8 mouse cellular contexts compared by ENCODE assay signal in genomic region chr6:134470857-134471256, GRCm38 (mm10).
A peak's percentile ranks its signal among the peaks of the same experiment; 100 is the strongest.
DNase-seq lines count a peak whose midpoint lies in the region; ATAC-seq and TF ChIP-seq lines count a peak whose summit lies in the region.

No protein-coding gene starts in this region.

- no peak overlapping the region for H3K27ac ChIP-seq in hindbrain, embryonic 15.5 days (replicated peaks)
- H3K27ac ChIP-seq in hindbrain, embryonic 10.5 days: no peak overlapping the region
- no peak overlapping the region for H3K27ac ChIP-seq in intestine, postnatal 0 days (ENCODE audit: low read depth, low read length)
- H3K27ac ChIP-seq in liver, embryonic 16.5 days (ENCODE audit: low read length): no peak overlapping the region

- H3K9ac ChIP-seq in hindbrain, embryonic 15.5 days: no peak overlapping the region
- H3K9ac ChIP-seq in intestine, postnatal 0 days (ENCODE audit: low read depth, low read length): no peak overlapping the region
- H3K9ac ChIP-seq in liver, embryonic 16.5 days (ENCODE audit: low read depth, low read length): no peak overlapping the region

- H3K27me3 ChIP-seq in hindbrain, embryonic 15.5 days: no peaks in the 10 kb centered on the region
- no peaks in the 10 kb centered on the region for H3K27me3 ChIP-seq in hindbrain, embryonic 10.5 days (ENCODE audit: insufficient read depth, poor library complexity, severe bottlenecking)
- no peaks in the 10 kb centered on the region for H3K27me3 ChIP-seq in intestine, postnatal 0 days (replicated peaks; ENCODE audit: control insufficient read depth, insufficient read depth, low read length)
- no peaks in the 10 kb centered on the region for H3K27me3 ChIP-seq in liver, embryonic 16.5 days (ENCODE audit: control insufficient read depth, insufficient read depth, low read depth, low read length)

- no peaks in the 10 kb centered on the region for H3K9me3 ChIP-seq in hindbrain, embryonic 15.5 days
- no peaks in the 10 kb centered on the region for H3K9me3 ChIP-seq in hindbrain, embryonic 10.5 days
- no peaks in the 10 kb centered on the region for H3K9me3 ChIP-seq in intestine, postnatal 0 days (ENCODE audit: control insufficient read depth)
- H3K9me3 ChIP-seq in liver, embryonic 16.5 days (replicated peaks; ENCODE audit: control insufficient read depth, low read length): no peaks in the 10 kb centered on the region

- no peak for DNase-seq in hindbrain, embryonic 10.5 days (ENCODE audit: low spot score)
- DNase-seq in MEL-GATA-1-ER (ENCODE audit: extremely low read depth, low read depth): peak; percentile 89
- peak; percentile 36 to 46 for DNase-seq in spleen, postnatal 36 days (ENCODE audit: low spot score in 2 of 2)
- DNase-seq in natural killer cell, adult 2 months (ENCODE audit: low spot score in 2 of 2): no peak

- H3K4me2 ChIP-seq in hindbrain, embryonic 15.5 days: no peak overlapping the region
- H3K4me2 ChIP-seq in intestine, postnatal 0 days (replicated peaks; ENCODE audit: low read depth): peak overlapping the region; percentile 35
- peak overlapping the region; percentile 27; the same call in 1 of the 2 replicates for H3K4me2 ChIP-seq in liver, embryonic 16.5 days (ENCODE audit: low read depth, low read length)

- H3K4me1 ChIP-seq in hindbrain, embryonic 15.5 days (replicated peaks): no peaks in the 10 kb centered on the region
- H3K4me1 ChIP-seq in hindbrain, embryonic 10.5 days (replicated peaks): no peaks in the 10 kb centered on the region
- no peaks in the 10 kb centered on the region for H3K4me1 ChIP-seq in intestine, postnatal 0 days (replicated peaks; ENCODE audit: control insufficient read depth, insufficient read depth, low read length)
- peaks cover 7% of the 10 kb centered on the region for H3K4me1 ChIP-seq in liver, embryonic 16.5 days (ENCODE audit: control insufficient read depth, low read depth, low read length)

- 83% methylated on average over 14 of the region's 14 CpGs for WGBS in hindbrain, embryonic 15.5 days
- WGBS in hindbrain, embryonic 10.5 days: 94% methylated on average over 14 of the region's 14 CpGs
- WGBS in intestine, postnatal 0 days: 44% methylated on average over 14 of the region's 14 CpGs
- WGBS in liver, embryonic 16.5 days (ENCODE audit: insufficient replicate concordance): 31% methylated on average over 14 of the region's 14 CpGs

- H3K4me3 ChIP-seq in hindbrain, embryonic 15.5 days: no peak overlapping the region
- no peak overlapping the region for H3K4me3 ChIP-seq in hindbrain, embryonic 10.5 days
- H3K4me3 ChIP-seq in intestine, postnatal 0 days (ENCODE audit: low read depth, low read length): no peak overlapping the region
- H3K4me3 ChIP-seq in liver, embryonic 16.5 days (ENCODE audit: low read depth, low read length): no peak overlapping the region

- H3K36me3 ChIP-seq in hindbrain, embryonic 15.5 days: peaks cover 30% of the 10 kb centered on the region
- H3K36me3 ChIP-seq in hindbrain, embryonic 10.5 days: peaks cover 78% of the 10 kb centered on the region
- H3K36me3 ChIP-seq in intestine, postnatal 0 days (ENCODE audit: control insufficient read depth, insufficient read depth): peaks cover 14% of the 10 kb centered on the region
- peaks cover 2% of the 10 kb centered on the region; the same call in 1 of the 2 replicates for H3K36me3 ChIP-seq in liver, embryonic 16.5 days (ENCODE audit: control insufficient read depth, insufficient read depth)

- no peak for TF ChIP-seq CTCF in intestine, postnatal 0 days (IDR thresholded peaks at IDR 0.05; ENCODE audit: low read depth)

- peak; percentile 51; the same call in 1 of the 2 replicates for ATAC-seq in hindbrain, embryonic 15.5 days (ENCODE audit: low FRiP score, low read depth)
- ATAC-seq in erythroid progenitor cell, adult 5-6 weeks (replicated peaks; ENCODE audit: low FRiP score, poor library complexity, severe bottlenecking): peak; percentile 92
- peak; percentile 56; the same call in 1 of the 2 replicates for ATAC-seq in intestine, postnatal 0 days
- ATAC-seq in liver, embryonic 16.5 days (ENCODE audit: low read depth): peak; percentile 85

Comparison
In these comparisons a context has a peak if more than half of its experiments do, and no peak if none do; other contexts are left out.
1. DNase-seq: peak in MEL-GATA-1-ER (single experiment) and spleen, postnatal 36 days (2 of 2); none in hindbrain, embryonic 10.5 days (single experiment) and natural killer cell, adult 2 months (0 of 2).
2. Peak in every context shown above with its lines, with median percentiles within 50 percentile points of each other: ATAC-seq.